Mouse (Mus musculus) hindbrain, embryonic 11.5 days (tissue): ENCODE results near the gene Plcd4. TPM values are rescaled to one million over a fixed set of nuclear protein-coding genes. Genes with fewer than 3 reads are reported as not detected.

ENCODE experiments used
- ATAC-seq: fragments of 200-750 bp; cut with Nextera tagmentation; 2 replicates; pipeline ENCODE4 v1.8.0; 2017; ENCODE audit warnings: mild to moderate bottlenecking, moderate TSS enrichment, moderate library complexity; ENCODE audit not compliant: low FRiP score
- DNase-seq: peaks from one replicate; pipeline ENCODE4 v3.0.0-alpha.2; 2015; ENCODE audit warnings: low spot score
- H3K27ac ChIP-seq: fragments of 300-500 bp; sonication (generic); 2 replicates; pipeline ENCODE4 v1.5.1; 2014; ENCODE audit warnings: mild to moderate bottlenecking, low read depth, low read length
- H3K27me3 ChIP-seq: fragments of 300-500 bp; sonication (generic); 2 replicates; pipeline ENCODE4 v1.6.1; 2014; ENCODE audit warnings: mild to moderate bottlenecking, low read length, moderate library complexity, mixed read lengths; ENCODE audit not compliant: control insufficient read depth, insufficient read depth
- H3K36me3 ChIP-seq: fragments of 300-500 bp; sonication (generic); 2 replicates; pipeline ENCODE4 v1.6.1; 2014; ENCODE audit warnings: mild to moderate bottlenecking, low read length, moderate library complexity, mixed read lengths; ENCODE audit not compliant: control insufficient read depth, insufficient read depth
- H3K4me1 ChIP-seq: fragments of 300-500 bp; sonication (generic); replicated peaks from 2 replicates; pipeline ENCODE4 v1.6.1; 2014; ENCODE audit warnings: low read length, mixed read lengths; ENCODE audit not compliant: control insufficient read depth, insufficient read depth
- H3K4me2 ChIP-seq: fragments of 300-500 bp; sonication (generic); replicated peaks from 2 replicates; pipeline ENCODE4 v1.6.1; 2014; ENCODE audit warnings: mild to moderate bottlenecking, low read depth, low read length
- H3K4me3 ChIP-seq: fragments of 300-500 bp; sonication (generic); 2 replicates; pipeline ENCODE4 v1.5.1; 2014; ENCODE audit warnings: low read depth, low read length
- H3K9ac ChIP-seq: fragments of 300-500 bp; sonication (generic); 2 replicates; pipeline ENCODE4 v1.6.1; 2014; ENCODE audit warnings: low read depth, low read length
- H3K9me3 ChIP-seq: fragments of 300-500 bp; sonication (generic); 2 replicates; pipeline ENCODE4 v1.6.1; 2016; ENCODE audit warnings: low read length; ENCODE audit not compliant: control insufficient read depth
- WGBS: fragments of 180-500 bp; shearing (Covaris S2); extraction: QIAGEN DNeasy Blood & Tissue Kit; methylation state at CpG from one replicate; pipeline ENCODE4 v1.1.7; 2014; 5-methylcytosine and 5-hydroxymethylcytosine counted together
- polyA plus RNA-seq: library from polyadenylated mRNA; unstranded; fragments of >200 nt; fragmentation: Nextera tagmentation; extraction: Ambion mirVana; gene quantifications from 2 replicates; pipeline ENCODE4 v1.2.1, GENCODE M21; 2014

The Plcd4 gene
- polyA plus RNA-seq, 1 experiment from 2014 or later, result 1.0 TPM

DNA sequence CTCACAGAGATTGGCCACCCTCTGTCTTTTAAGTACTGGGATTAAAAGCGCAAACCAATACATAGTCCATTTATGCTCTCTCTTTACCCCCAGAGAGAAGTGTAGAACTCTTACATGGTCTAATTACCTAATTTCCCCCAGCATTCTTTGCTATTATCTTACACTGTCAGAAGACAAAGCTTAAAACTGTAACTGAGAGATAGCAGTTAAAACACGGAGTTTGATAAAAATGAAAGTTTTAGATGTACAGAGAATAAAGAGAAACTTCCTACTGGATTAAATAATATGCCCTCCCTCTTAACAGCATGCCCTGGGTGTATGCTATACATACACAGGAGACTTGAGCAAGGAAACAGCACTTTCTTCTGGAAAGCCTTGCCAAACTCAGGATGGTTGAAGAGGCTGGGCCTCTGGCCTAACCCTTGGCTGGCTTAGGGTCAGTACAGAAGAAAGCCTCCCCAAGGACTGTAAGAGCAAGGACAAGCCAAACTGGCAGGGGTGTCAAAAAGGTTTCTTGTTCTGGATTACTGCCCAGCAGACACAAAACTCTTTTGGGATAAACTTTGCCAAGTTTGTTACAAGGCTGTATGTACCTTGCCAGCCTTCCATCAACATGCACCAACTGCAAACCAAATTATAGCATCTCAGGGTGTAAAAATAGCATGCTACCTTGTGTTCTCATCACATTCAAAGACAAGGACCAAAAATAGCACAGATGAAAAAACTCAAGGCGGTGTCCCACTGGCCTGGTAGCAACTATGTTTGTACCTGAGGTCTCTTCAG lies 42.1 kb downstream of the Plcd4 start:
- H3K9ac ChIP-seq, result no peak overlapping the region
- no peak for DNase-seq
- H3K4me3 ChIP-seq, result no peak overlapping the region

DNA sequence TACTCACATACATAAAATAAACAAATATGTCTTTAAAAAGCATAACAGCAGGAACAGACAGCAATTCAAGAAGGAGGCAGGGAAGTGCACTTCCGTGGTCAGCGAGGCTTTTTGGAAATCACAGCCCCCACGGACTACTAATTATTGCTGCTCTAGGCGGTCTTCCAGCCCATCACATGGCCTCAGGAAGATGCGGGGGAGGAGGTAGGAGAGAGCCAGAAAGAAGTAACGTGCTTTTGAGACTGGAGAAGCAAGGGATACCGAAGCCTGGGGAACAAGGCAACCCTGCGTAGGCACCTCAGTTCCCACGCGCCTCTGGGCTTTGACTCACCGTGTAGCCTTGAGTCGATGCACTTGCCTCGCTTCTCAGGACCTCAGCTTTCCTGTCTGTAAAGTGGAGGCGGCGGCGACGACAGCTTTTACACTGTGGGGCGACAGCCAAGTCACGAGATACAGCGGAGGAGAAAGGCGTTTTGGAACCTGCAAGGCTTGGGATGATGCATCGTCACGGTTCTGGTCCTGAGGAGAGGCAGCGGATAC lies 44.6 kb downstream of the Plcd4 start:
- Histone ChIP-seq H3K27me3 (no peaks in the 10 kb centered on the region), H3K9ac (peak overlapping the region; percentile 87), H3K27ac (peak overlapping the region; percentile 51), H3K4me1 (peaks cover 5% of the 10 kb centered on the region), H3K4me2 (peak overlapping the region; percentile 88), H3K4me3 (peak overlapping the region; percentile 85), H3K9me3 (no peaks in the 10 kb centered on the region), H3K36me3 (peaks cover 7% of the 10 kb centered on the region; the same call in 1 of the 2 replicates)
- under 1% methylated on average over 24 of the region's 24 CpGs for WGBS
- ATAC-seq (no peak), DNase-seq (no peak)

More for the DNA sequence above, 42.1 kb downstream of the Plcd4 start:
- no peaks in the 10 kb centered on the region for H3K9me3 ChIP-seq
- H3K27me3 ChIP-seq, result no peaks in the 10 kb centered on the region
- H3K4me2 ChIP-seq, result no peak overlapping the region
- H3K36me3 ChIP-seq, result no peaks in the 10 kb centered on the region
- peaks cover 5% of the 10 kb centered on the region for H3K4me1 ChIP-seq
- no peak overlapping the region for H3K27ac ChIP-seq
- 91% methylated on average over 3 of the region's 3 CpGs for WGBS
- ATAC-seq, result no peak

DNA sequence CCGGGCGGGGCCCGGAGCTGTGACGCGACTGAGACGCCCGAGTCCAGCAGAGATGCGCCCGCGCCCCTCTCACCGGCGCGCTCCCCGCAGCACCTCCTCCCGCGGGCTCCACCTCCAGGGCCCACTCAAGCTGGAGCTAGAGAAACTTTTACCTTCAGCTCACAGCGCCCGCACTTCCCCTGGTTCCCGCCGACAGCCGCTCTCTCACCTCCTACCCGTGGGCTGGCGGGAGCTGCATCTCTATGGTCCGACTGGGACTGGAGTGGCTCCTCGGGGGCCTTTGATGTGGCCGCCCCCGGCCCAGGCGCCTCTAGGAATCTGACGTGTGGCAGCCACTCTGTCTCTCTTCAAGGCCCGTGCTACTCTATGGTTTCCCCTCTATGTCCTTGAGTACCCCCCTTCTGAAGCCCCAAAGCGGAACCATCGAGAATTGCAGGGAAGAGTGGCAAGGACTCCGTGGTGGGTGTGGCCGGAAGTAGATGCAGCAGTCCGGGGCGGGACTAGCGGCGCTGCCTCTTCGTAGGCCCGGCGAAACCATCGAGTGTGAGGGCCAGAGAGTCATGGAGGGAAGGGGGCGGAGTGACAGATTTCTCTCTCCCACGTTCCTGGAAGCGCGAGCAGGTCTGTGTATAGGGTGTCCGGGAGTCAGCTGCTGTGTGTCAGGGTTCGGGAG lies 45.2 kb downstream of the Plcd4 start, which contains the start of the genes Zfp142 and Bcs1l:
Gene Zfp142, minus strand, starts transcription at position 474 of the 673 bp plus-strand sequence.
Gene Bcs1l, plus strand, starts transcription at position 517 of the 673 bp plus-strand sequence.
- peak; percentile 99 for DNase-seq
- peak within 1 kb of the TSS; percentile 85 for H3K4me3 ChIP-seq
- H3K27ac ChIP-seq, result peak within 1 kb of the TSS; percentile 51
- peak within 1 kb of the TSS; percentile 87 for H3K9ac ChIP-seq
- under 1% methylated on average over 46 of the region's 48 CpGs for WGBS
- peak within 1 kb of the TSS; percentile 88 for H3K4me2 ChIP-seq
- peaks cover 7% of the 10 kb centered on the region; the same call in 1 of the 2 replicates for H3K36me3 ChIP-seq
- ATAC-seq, result peak; percentile 99
- no peaks in the 10 kb centered on the region for H3K27me3 ChIP-seq
- no peaks in the 10 kb centered on the region for H3K9me3 ChIP-seq
- peaks cover 5% of the 10 kb centered on the region for H3K4me1 ChIP-seq

DNA sequence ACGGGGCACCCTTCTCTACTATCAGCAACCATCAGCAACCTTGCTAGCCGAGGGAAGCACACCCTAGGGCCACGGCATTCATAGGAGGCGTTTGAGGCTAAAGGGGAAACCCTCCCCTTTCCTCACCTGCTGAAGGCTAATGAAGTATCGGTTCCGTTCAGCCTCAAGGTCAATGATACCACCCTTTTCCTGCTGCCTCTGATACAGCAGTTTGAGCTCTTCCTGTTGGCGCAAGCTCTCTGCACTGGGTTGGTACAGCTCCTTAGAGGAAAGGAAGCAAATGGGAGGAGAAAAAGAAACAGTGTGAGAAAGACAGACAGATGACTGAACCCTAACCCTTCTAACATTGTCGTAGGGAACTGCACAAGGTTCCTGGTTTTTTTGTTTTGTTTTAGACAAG lies 51.7 kb downstream of the Plcd4 start:
- Histone ChIP-seq H3K9me3 (no peaks in the 10 kb centered on the region), H3K4me3 (no peak overlapping the region), H3K9ac (no peak overlapping the region), H3K27ac (no peak overlapping the region), H3K27me3 (no peaks in the 10 kb centered on the region), H3K4me2 (no peak overlapping the region), H3K36me3 (peaks cover 14% of the 10 kb centered on the region; the same call in 1 of the 2 replicates), H3K4me1 (no peaks in the 10 kb centered on the region)
- ATAC-seq, result no peak
- no peak for DNase-seq
- 91% methylated on average over 8 of the region's 8 CpGs for WGBS

DNA sequence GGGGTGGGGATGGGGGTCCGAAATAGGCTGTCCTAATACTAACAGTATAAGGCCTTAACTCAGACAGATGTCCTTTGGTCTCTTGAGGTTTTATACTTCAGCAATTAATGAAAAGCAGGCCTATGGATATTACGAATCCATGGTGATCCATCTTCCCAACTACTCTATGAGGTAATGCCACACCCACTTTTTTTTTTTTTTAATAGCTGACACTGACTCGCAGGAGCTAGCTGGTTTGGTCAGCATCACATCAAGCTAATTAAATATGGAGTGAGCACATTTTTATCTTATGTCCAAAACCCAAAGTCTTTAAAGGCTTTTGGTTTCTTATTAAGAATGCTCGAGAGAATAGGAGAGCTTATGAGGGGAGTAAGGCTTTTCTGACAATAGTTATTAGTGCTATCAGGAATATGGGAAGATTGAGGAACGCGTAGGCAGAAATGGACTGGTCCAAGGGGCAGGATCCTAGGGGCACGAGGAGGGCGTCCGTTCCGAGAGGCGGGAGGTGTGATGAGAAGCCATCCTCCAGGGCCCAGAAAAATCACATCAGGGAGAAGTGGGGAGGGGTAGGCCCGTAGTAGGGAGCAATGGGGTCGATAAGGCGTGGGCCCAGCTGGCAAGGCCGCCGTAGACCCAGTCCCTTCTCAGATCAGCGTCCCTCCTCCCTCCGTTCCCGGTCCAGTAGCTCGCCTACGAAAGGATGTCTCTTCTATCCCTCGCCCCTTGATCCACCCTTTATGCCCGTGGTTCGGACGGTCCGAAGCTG lies 58.0 kb downstream of the Plcd4 start:
- ATAC-seq, result peak; percentile 75
- peak overlapping the region; percentile 86 for H3K9ac ChIP-seq
- H3K4me3 ChIP-seq, result peak overlapping the region; percentile 84
- no peaks in the 10 kb centered on the region for H3K27me3 ChIP-seq
- H3K4me2 ChIP-seq, result peak overlapping the region; percentile 78
- H3K9me3 ChIP-seq, result no peaks in the 10 kb centered on the region
- 9% methylated on average over 24 of the region's 26 CpGs for WGBS
- 0 out of 2 replicates have a peak overlapping the region, but pooled peaks have one; percentile 24 for H3K27ac ChIP-seq
- no peaks in the 10 kb centered on the region for H3K36me3 ChIP-seq
- peaks cover 2% of the 10 kb centered on the region; the same call in 1 of the 2 replicates for H3K4me1 ChIP-seq
- no peak for DNase-seq

DNA sequence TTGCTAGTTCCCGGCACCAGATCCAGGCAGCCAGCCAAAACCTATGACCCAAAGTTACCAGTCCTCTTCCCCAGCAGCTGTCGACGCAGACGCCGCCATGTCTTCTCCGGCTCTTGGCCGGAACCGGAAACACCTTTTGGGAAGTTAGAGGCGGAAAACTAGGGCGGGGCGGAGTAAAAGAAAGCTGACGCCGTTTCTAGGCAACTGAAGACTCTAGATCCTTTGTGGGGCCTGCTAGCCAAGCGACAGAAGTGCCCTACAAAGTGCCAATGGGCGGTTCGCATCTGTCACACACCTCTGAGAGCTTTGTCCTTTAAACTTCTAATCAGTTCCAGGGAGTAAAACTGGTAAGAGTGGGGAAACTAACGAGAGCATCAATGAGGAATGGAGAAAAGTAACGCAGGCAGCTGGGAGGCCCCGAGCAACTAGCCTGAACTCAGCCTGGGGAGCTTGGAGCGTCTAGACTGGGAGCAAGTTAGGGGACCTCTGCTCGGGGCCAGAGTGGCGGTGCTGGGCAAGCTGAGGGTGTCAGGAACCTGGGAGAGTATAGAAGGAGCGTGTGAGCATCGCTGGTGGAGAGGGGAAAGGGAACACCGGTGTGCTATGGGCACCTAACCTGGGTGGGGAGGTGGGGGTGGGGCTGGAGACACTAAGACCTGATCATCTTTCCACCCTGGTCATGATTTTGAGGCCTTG lies 58.7 kb downstream of the Plcd4 start, which contains the start of the genes Rnf25 and Stk36:
Gene Rnf25, minus strand, starts transcription at position 131 of the 696 bp plus-strand sequence.
Gene Stk36, plus strand, starts transcription at position 179 of the 696 bp plus-strand sequence.
- peak; percentile 88 for ATAC-seq
- peak; percentile 93 for DNase-seq
- H3K4me3 ChIP-seq, result peak within 1 kb of the TSS; percentile 84
- H3K9ac ChIP-seq, result peak within 1 kb of the TSS; percentile 86
- WGBS, result 10% methylated on average over 25 of the region's 25 CpGs
- H3K27me3 ChIP-seq, result no peaks in the 10 kb centered on the region
- peak within 1 kb of the TSS; percentile 78 for H3K4me2 ChIP-seq
- H3K4me1 ChIP-seq, result peaks cover 2% of the 10 kb centered on the region; the same call in 1 of the 2 replicates
- H3K36me3 ChIP-seq, result no peaks in the 10 kb centered on the region
- no peaks in the 10 kb centered on the region for H3K9me3 ChIP-seq
- H3K27ac ChIP-seq, result 0 out of 2 replicates have a peak within 1 kb of the TSS, but pooled peaks have one; percentile 24
